Mouse (Mus musculus): ENCODE data around the gene Cd4.

DNA sequence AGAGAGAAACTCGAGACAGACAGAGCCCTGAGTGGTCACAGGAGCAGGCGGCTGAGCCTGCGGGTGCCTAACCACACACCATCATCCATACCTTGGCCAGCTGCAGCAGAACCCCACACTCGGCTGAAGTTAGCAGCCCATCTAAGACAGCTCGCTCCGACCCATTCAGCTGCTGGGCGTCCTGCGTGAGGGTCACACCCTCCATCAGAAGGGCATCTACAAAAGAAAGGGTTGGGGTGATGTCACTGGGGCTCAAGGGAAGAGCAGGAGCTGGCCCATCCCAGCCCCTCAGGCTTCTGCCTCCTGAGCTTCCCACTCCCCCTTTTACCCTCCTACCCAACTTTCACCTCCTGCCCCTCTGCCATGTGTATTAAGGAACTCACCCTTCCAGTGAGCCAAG lies 37.5 kb downstream of the Cd4 start:
- no peak for TF ChIP-seq CTCF (IDR thresholded peaks at IDR 0.05; ENCODE audit: low read depth)
- TF ChIP-seq EP300 (IDR thresholded peaks at IDR 0.05; ENCODE audit: low read depth): no peak
